Mouse (Mus musculus) spleen, adult 10 weeks (tissue): ENCODE measurements around the gene Mrap2. TPM values are rescaled to one million over a fixed set of nuclear protein-coding genes. Genes with fewer than 3 reads are reported as not detected.

Source experiments
- polyA plus RNA-seq: library from polyadenylated mRNA; stranded (reverse); fragments of 350-450 nt; fragmentation: Illumina TruSeq; extraction: RNeasy Lipid Tissue Mini Kit (QIAGEN cat#74804); gene quantifications from one replicate; pipeline ENCODE4 v1.2.3, GENCODE M21; 2015; ENCODE audit warnings: low replicate concordance; ENCODE audit not compliant: insufficient read depth

The Mrap2 gene
- polyA plus RNA-seq, result not detected

GRCm38 (mm10) chr9:87144106-87144505 lies at the start of gene Mrap2:
Gene Mrap2 (plus strand): TSS chr9:87144306.

Other genes starting within 250 kb of the Mrap2 start
- not detected for gene Ripply2, start 128.8 kb upstream of the Mrap2 start, polyA plus RNA-seq
- gene Cyb5r4, start 122.3 kb upstream of the Mrap2 start, polyA plus RNA-seq, result 91.6 TPM
- gene Cep162, start 111.2 kb downstream of the Mrap2 start, polyA plus RNA-seq, result 14.4 TPM